Mouse (Mus musculus) gastrocnemius, postnatal 36 days (tissue): Measurements from ENCODE around the gene Gm20431. TPM values are rescaled to one million over a fixed set of nuclear protein-coding genes. Genes with fewer than 3 reads are reported as not detected.

Experiments used
- DNase-seq, 2 experiments: peaks; one replicate each; pipeline ENCODE4 v3.0.0; 2022
- intact Hi-C: fragments of 180-260 bp; cut with DNase I; formaldehyde crosslinking; loops from one replicate; pipeline ENCODE4 v1.15.1; 2025
- total RNA-seq, 2 experiments: library from RNA; stranded (reverse); gene quantifications; 2 replicates each; pipeline ENCODE4 v1.2.3; 2021

Gm20431 gene
- total RNA-seq, 2 experiments from 2014 or later: 6.3 to 11.4 TPM

- no peak for DNase-seq
- intact Hi-C loops: no loop called here
These were observed 50.0 kb downstream of the Gm20431 start for GRCm38 (mm10) chr2:167611287-167611686.

DNA sequence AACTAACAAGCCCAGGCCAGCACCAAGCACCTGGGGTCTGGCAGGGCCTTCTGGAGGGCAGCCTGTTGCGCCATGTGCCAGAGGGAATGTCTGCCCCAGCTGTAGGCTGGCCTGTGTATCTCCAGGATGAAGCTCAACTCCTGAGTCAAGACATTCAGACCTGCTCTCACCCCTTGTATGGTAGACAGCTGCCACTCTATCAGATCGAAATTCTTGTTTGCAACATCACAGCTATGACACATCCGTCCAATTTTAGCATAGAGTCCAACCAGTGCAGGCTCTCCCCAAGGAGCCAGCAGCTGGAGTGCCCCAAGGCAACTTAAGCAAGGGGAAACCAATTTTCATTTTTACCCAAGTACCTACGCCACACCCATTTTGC is 54.6 kb downstream of the Gm20431 start:
- intact Hi-C loops: no loop called here
- no peak for DNase-seq

DNA sequence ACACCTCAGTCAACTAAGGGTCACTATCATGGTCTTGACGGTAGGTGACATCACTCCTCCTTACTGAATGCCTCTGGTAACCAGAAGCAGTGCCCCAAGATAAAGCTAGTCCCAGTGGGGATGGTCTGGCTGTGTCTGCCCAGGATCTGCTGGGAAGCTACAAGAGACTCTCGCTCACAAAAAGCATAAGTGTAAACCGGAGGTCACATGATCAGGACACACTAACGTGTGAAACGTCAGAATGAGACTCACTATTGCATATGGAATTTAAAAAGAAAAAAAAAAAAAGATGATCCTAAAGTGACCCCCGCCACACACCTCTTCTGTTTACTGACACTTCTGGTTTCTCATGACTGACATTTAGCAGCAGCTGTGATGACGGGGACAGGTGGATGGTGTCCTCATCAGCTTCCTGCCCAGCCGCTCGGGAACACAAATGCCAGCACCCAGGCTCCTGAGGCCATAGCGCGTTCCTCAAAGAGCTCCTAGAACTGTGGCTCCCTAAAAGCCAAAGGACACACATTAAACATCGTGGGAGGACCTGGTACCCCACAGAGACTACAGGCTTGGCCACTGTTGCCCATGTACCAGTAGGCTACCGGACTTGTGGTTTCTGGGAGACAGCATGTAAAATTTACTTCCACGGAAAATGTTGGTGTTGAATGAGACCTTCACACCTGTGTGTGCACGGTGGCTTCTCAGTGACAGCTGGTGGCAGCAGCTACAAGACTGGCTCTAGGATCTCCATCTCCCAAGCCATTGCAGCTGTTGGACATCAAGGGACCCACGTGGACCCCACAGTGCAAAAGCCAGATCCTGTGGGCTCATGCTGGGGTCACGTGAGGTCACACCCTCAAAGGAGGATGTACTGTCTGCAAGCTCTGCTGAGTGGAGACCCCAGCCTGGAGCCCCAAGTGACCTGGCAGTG is 55.2 kb downstream of the Gm20431 start:
- intact Hi-C loops: loop anchor here (1.0 kb wide), 1 partner anchor 69 kb away; no protein-coding TSS in a partner anchor
- DNase-seq: no peak

GRCm38 (mm10) chr2:167605178-167605794 is 56.0 kb downstream of the Gm20431 start:
- intact Hi-C loops: loop anchor here (1.0 kb wide), 1 partner anchor 68 kb away; no protein-coding TSS in a partner anchor
- DNase-seq: peak; percentile 88 to 89

DNA sequence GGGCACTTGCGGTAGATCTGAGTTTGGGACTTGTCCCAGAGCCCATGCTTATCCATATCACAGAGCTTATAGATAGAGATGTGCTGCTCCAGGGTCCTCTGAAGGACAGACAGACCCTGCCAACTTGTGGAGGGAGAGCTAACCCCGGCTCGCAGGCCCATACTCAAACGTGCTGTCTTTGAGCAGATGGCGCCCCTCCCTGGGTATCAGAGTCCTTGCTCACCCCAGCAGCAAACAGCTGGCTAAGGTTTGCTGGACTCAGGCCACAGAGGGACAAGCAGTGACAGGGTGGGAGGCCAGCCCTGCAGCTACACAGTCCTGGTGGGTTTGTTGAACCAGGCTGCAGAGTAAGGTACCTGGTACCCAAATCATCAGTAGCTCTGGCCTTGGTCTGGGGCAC is 58.3 kb downstream of the Gm20431 start:
- no peak for DNase-seq
- intact Hi-C loops: no loop called here

- intact Hi-C loops: no loop called here
- DNase-seq: no peak
These were observed 58.9 kb downstream of the Gm20431 start for GRCm38 (mm10) chr2:167602364-167602763.

GRCm38 (mm10) chr2:167600481-167600995 is 60.8 kb downstream of the Gm20431 start:
- intact Hi-C loops: no loop called here
- DNase-seq: no peak

DNA sequence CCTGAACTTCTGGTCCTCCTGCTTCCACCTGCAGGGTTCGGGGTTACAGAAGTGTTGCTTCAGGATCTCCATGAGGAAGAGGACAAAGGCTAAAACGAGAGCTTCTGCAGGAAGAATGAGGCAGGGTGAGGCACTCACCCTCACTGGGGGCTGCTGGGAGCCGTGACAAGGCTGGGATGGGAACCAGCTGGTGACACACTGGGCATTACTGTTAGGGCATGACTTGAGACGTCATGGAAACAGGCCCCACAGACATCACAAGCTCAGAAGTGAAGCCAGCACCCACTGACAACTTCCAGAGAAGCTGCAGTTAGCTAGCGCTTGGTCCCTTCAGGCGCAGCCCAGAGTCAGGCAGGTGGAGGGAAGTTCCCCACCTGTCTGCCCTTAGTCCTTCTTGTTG is 61.4 kb downstream of the Gm20431 start:
- intact Hi-C loops: no loop called here
- no peak for DNase-seq

DNA sequence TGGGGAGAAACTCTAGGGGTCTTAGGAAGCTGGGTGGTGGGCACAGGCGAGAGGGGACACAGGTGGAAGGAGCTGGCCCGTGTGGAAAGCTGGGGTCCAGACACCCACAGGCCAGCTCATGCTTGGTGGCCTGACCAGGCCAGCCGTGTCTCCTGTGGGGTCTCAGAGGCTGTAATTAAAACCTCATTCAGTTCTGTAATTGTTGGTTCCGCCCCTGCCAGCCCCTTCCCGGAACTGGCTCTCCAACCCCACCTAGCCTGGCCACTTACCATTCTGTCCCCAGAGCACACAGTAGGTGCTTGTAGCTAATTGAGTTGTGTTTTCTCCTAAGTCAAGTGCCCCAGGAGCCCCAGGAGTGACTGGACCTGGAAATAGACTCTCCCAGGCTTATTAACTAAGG is 62.1 kb downstream of the Gm20431 start:
- DNase-seq: no peak
- intact Hi-C loops: no loop called here

GRCm38 (mm10) chr2:167597492-167598186 is 63.7 kb downstream of the Gm20431 start:
- no peak for DNase-seq
- intact Hi-C loops: no loop called here

DNA sequence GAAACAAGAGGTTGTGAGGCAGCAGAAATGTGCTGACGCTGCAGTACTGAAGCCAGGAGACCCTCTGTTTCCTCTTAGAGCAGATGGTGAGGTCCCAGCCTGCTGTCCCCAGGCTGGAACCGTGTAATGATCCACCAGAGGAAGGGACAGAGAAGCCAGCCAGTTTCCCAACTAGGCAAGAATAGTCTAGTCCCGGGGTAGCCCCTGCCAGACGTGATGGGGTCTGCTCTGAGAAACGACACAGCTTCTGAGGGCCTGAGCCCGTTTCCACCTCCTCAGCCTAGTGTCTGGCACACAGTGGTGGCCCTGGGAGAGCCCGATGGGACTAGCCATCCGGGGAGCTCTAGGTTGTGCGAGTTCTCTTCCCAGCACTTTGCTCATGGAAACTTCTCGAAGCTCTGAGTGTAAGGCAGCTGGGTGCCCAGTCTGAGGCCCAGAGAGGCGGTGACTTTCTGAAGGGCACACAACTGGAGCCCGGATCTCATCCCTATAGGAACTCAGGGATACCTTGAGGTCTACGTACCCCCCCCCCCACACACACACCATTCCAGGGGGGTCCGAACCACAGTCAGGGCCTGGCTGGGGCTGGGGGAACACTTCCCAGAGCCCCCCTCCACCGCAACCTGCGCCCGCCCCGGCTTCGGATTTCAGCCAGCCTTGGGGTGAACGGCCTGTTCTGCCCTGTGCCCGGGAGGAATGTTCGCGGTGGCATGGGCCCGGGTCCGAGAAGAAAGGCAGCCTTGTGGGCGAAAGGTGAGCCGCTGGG is 64.4 kb downstream of the Gm20431 start:
- DNase-seq: no peak
- intact Hi-C loops: no loop called here

DNA sequence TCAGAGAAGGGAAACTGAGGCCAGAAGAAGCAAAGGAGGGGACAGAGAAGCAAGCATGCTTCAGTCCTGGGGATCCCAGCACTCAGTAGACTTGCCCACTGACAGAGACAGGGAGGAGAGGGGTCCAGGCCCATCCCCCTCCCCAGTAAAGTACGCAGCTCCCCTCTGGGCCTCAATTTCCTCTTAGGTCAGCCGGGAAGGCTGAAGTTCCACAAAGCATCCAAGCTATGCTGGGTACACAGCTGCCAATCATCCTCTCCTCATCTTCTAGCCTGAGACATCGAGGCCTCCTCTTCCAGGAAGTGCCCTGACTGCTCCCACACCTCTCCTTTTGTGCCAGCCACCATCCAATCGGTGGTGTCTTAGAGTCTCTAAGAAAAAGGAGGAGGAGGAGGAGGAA is 65.0 kb downstream of the Gm20431 start:
- intact Hi-C loops: no loop called here
- no peak for DNase-seq

DNA sequence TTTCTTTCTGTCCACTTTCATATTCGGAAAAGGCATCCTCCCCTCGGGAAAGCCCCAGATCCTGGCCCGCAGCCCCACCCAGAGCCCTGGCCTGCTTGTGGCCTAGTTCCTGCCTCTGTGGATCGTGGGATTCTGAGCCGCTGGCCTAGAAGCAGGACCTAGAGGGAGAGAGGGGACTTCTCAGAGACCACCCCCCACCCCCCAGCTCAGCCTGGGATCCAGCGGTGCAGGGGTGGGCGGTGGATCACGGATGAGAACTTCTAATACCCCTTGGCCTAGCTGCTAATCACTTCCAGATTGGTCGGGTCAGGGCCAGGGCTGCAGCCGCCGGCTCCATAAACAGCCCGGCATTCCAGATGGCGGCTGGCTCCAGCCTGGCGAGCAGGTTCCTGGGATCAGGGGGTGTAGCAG is 65.5 kb downstream of the Gm20431 start:
- intact Hi-C loops: no loop called here
- peak; percentile 75 to 82 for DNase-seq

- peak; percentile 93 to 94 for DNase-seq
- intact Hi-C loops: no loop called here
These were observed 66.8 kb downstream of the Gm20431 start for GRCm38 (mm10) chr2:167594444-167594934.

DNA sequence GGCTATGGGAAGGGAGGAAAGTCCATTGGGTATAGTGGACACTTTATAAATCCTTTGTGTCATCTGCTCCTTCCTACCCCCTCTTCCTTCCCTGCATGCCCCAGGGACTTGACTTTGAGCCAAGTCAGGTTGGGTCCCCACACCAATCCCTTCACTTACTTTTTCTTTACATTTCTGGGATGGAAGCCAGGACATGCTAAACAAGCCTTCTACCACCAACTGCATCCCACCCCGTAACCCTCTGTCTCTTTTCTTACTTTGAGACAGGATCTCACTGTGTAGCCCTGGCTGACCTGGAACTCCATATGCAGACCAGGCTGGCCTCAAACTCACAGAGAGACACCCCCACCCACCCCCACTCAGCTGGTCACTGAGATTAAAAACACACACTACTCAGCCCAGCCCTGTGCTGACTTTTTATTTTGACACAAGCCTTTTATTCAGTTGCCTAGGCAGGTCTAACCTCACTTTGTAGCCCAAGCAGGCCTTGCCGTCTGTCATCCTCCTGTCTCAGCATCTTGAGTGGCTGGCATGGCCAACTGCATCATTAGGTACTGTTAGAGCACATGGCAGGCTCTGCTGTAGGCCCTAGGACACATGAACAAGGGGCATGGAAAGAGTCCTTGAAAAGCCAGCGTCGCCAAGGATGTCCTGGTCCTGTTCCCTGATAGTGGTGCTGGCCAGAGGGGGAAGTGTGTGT is 67.6 kb downstream of the Gm20431 start:
- DNase-seq: no peak
- intact Hi-C loops: no loop called here

DNA sequence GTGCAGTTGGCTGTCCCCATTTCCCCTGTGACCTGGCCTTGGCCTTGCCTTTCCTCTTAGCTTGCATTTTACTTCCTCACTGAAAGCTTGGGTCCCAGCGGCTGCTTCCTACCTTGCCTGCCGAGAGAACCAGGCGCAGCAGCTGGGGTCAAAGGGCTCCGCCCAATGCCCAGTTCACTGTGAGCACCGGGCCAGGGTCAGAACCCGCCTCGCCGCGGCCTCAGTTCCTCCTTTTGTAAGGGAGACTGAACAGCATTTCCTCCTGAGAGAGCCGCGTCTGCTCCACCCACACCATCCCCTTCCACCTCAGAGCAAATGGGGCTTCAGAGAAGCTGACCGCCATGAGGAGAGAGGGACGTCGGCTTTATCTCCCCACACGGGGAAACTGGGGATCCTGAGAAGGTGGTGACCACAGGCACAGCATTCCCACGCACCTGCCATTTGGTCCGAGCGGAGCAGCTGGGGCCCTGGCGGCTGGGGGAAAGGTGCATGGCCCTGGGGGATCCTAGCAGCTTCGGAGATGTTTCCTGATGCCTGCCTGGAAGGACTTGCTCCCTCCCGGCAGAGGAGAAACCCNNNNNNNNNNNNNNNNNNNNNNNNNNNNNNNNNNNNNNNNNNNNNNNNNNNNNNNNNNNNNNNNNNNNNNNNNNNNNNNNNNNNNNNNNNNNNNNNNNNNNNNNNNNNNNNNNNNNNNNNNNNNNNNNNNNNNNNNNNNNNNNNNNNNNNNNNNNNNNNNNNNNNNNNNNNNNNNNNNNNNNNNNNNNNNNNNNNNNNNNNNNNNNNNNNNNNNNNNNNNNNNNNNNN is 72.3 kb downstream of the Gm20431 start:
- DNase-seq: peak; percentile 46 to 52
- intact Hi-C loops: no loop called here

DNA sequence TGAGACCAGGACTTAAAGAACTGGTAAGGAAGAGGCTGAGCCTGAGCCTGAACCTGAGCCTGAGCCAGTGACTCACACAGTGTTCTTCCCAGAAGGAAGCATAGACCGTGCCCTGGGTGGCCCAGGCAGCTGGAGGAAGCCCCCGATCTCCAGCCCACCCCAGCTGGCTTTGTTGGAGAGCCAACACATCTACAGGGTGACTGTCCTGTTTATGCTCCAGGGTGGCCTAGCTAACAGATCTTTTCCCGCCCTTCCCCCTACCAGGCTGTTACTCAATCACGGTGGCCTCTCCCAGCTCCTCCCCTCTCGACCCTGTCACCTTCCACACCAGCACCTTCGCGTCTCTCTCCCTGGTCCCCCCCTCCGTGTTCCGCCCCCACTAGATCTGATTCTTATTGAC is 74.3 kb downstream of the Gm20431 start:
- intact Hi-C loops: no loop called here
- DNase-seq: no peak

DNA sequence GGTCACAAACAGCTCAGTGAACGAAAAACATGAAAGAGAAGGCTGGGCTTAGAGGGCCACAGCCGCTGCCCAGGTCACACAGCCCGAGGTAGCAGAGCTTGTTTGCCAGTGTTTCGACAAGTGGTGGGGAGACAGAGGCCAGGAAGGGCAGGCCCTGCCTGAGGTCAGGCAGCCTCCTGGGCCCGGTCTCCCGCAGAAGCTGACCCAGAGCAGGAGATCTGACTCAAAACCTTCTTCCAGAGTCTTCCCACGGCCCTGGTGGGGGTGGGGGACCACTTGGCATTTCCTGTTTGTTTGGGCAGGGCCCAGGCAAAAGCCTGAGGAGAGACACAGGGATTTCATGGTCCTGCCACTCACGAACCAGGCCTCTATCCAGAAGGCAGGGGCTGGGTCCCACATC is 75.3 kb downstream of the Gm20431 start:
- intact Hi-C loops: no loop called here
- peak in 1 of 2 experiments; percentile 41 for DNase-seq

GRCm38 (mm10) chr2:167585273-167585672 is 76.0 kb downstream of the Gm20431 start:
- DNase-seq: no peak
- intact Hi-C loops: no loop called here
